Mouse (Mus musculus) neural tube, embryonic 12.5 days (tissue): ENCODE results near the gene Macrod2. TPM values are rescaled to one million over a fixed set of nuclear protein-coding genes. Genes with fewer than 3 reads are reported as not detected.

Source experiments
- ATAC-seq: fragments of 200-750 bp; cut with Nextera tagmentation; 2 replicates; pipeline ENCODE4 v1.8.0; 2017; ENCODE audit warnings: low read depth, mild to moderate bottlenecking, moderate TSS enrichment, moderate library complexity; ENCODE audit not compliant: low FRiP score
- H3K27ac ChIP-seq: fragments of 300-500 bp; sonication (generic); 2 replicates; pipeline ENCODE4 v1.5.1; 2016
- H3K27me3 ChIP-seq: fragments of 300-500 bp; sonication (generic); replicated peaks from 2 replicates; pipeline ENCODE4 v1.6.1; 2016; ENCODE audit warnings: mild to moderate bottlenecking
- H3K36me3 ChIP-seq: fragments of 300-500 bp; sonication (generic); 2 replicates; pipeline ENCODE4 v1.6.1; 2016; ENCODE audit warnings: mild to moderate bottlenecking
- H3K4me1 ChIP-seq: fragments of 300-500 bp; sonication (generic); 2 replicates; pipeline ENCODE4 v1.6.1; 2016
- H3K4me2 ChIP-seq: fragments of 300-500 bp; sonication (generic); replicated peaks from 2 replicates; pipeline ENCODE4 v1.6.1; 2016; ENCODE audit warnings: mild to moderate bottlenecking
- H3K4me3 ChIP-seq: fragments of 300-500 bp; sonication (generic); 2 replicates; pipeline ENCODE4 v1.5.1; 2016
- H3K9ac ChIP-seq: fragments of 300-500 bp; sonication (generic); 2 replicates; pipeline ENCODE4 v1.6.1; 2016; ENCODE audit warnings: mild to moderate bottlenecking
- H3K9me3 ChIP-seq: fragments of 300-500 bp; sonication (generic); 2 replicates; pipeline ENCODE4 v1.6.1; 2016; ENCODE audit warnings: mild to moderate bottlenecking
- WGBS: fragments of 180-500 bp; shearing (Covaris S2); methylation state at CpG from one replicate; pipeline ENCODE4 v1.1.7; 2016; 5-methylcytosine and 5-hydroxymethylcytosine counted together
- polyA plus RNA-seq: library from polyadenylated mRNA; unstranded; fragments of >200 nt; fragmentation: Nextera tagmentation; extraction: Ambion mirVana; gene quantifications from 2 replicates; pipeline ENCODE4 v1.2.1, GENCODE M21; 2016

Gene Macrod2
- polyA plus RNA-seq, 1 experiment from 2014 or later = 53.8 TPM

DNA sequence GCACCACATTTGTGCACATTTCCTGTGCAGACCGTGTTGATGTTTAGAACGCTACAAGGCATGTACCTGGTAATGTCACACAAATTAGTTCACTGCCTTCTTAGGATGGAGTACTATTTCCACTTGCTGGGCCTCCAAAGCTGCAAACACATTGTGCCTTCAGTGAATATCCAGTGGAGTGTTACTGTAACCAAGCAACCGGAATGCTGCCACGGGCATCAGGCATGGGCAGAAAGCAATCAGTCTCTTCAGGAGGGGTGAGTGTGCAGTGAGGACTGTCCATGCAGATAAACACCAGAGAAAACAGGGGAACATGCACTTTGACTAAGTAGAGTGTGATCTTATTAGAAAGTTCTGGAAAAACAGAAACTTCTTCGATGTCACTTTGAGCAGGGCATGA is 1792.3 kb downstream of the Macrod2 start:
- ATAC-seq = peak; percentile 98
- WGBS = 39% methylated on average over 5 of the region's 5 CpGs
- H3K4me2 ChIP-seq = peak overlapping the region; percentile 24; the same call in 1 of the 2 replicates
- H3K4me1 ChIP-seq = peaks cover 12% of the 10 kb centered on the region
- no peak overlapping the region for H3K27ac ChIP-seq
- H3K27me3 ChIP-seq = no peaks in the 10 kb centered on the region
- no peak overlapping the region for H3K4me3 ChIP-seq
- no peaks in the 10 kb centered on the region for H3K36me3 ChIP-seq
- no peak overlapping the region for H3K9ac ChIP-seq
- H3K9me3 ChIP-seq = no peaks in the 10 kb centered on the region

DNA sequence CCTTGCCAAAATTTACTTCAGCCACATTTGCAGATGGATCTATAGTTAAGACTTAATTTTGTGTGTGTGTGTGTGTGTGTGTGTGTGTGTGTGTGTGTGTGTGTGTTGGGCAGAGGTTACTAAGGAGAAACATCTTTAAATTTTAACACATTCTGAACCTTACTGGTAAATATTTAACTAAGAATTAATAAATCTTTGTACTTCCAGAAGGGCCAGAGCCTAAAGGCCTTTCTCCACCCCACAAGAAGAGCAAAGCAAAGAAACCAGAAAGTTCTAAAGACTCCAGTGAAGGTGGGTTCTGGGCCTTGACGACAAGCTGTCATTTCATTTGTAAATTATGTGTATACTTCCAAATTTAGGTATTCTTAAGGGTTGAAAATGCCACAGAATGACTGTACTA is 1822.3 kb downstream of the Macrod2 start:
- Histone ChIP-seq H3K27me3 (no peaks in the 10 kb centered on the region), H3K36me3 (no peaks in the 10 kb centered on the region), H3K4me2 (no peak overlapping the region), H3K9me3 (no peaks in the 10 kb centered on the region), H3K4me3 (no peak overlapping the region), H3K27ac (no peak overlapping the region), H3K9ac (no peak overlapping the region), H3K4me1 (no peaks in the 10 kb centered on the region)
- 88% methylated on average over 1 of the region's 1 CpGs for WGBS
- no peak for ATAC-seq

DNA sequence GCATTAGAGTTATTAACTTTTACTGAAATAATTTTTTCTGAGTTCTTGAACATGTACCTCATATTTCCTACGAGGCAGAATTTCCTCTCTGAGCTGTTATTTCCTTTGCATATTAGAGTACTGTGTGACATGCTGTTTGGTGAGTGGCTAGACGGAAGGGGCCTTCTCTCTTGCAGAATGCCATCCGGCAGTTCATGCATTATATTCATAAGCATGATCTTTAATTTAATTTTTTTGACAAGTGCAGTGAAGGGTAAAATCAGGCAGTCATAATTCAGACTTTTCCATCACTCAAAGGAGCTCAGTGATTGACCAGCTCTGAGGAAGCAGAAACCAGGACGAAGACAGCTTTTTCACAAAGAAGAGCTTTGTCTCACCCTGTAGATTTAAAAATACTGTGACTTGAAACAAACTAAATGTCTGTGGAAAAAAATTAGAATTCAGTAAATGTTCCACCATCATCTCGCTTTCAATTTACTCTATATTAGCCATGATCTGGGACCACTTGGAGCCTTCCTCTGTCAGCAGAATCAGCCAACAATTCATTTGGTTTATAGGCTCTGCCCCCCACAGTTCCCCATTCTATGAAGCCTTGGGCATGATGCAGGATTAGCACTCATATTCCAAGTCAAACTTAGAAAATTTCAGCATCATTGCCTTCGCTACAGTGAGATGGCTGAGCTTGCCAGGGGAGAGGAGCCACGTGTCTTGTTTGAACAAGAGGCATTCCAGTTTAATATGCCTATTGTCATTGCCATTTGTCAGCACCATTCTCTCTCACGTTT is 1827.2 kb downstream of the Macrod2 start:
- no peaks in the 10 kb centered on the region for H3K9me3 ChIP-seq
- H3K9ac ChIP-seq = no peak overlapping the region
- no peak overlapping the region for H3K27ac ChIP-seq
- no peaks in the 10 kb centered on the region for H3K36me3 ChIP-seq
- no peaks in the 10 kb centered on the region for H3K4me1 ChIP-seq
- no peak for ATAC-seq
- H3K4me3 ChIP-seq = no peak overlapping the region
- H3K27me3 ChIP-seq = no peaks in the 10 kb centered on the region
- 57% methylated on average over 8 of the region's 8 CpGs for WGBS
- H3K4me2 ChIP-seq = no peak overlapping the region

- no peak for ATAC-seq
- no peaks in the 10 kb centered on the region for H3K9me3 ChIP-seq
- no peak overlapping the region for H3K4me2 ChIP-seq
- H3K27me3 ChIP-seq = no peaks in the 10 kb centered on the region
- no peak overlapping the region for H3K4me3 ChIP-seq
- WGBS = 52% methylated on average over 5 of the region's 5 CpGs
- no peak overlapping the region for H3K27ac ChIP-seq
- H3K4me1 ChIP-seq = no peaks in the 10 kb centered on the region
- no peaks in the 10 kb centered on the region for H3K36me3 ChIP-seq
- H3K9ac ChIP-seq = no peak overlapping the region
These were observed 1827.8 kb downstream of the Macrod2 start for GRCm38 (mm10) chr2:142222926-142223325.

- ATAC-seq = no peak
- H3K4me2 ChIP-seq = no peak overlapping the region
- H3K36me3 ChIP-seq = no peaks in the 10 kb centered on the region
- no peak overlapping the region for H3K9ac ChIP-seq
- H3K4me3 ChIP-seq = no peak overlapping the region
- H3K4me1 ChIP-seq = no peaks in the 10 kb centered on the region
- H3K9me3 ChIP-seq = no peaks in the 10 kb centered on the region
- H3K27me3 ChIP-seq = no peaks in the 10 kb centered on the region
- WGBS = 75% methylated on average over 4 of the region's 4 CpGs
- H3K27ac ChIP-seq = no peak overlapping the region
These were observed 1836.0 kb downstream of the Macrod2 start for GRCm38 (mm10) chr2:142230985-142231549.

- Histone ChIP-seq H3K4me1 (no peaks in the 10 kb centered on the region), H3K4me2 (no peak overlapping the region), H3K9ac (no peak overlapping the region), H3K9me3 (no peaks in the 10 kb centered on the region), H3K27me3 (no peaks in the 10 kb centered on the region), H3K4me3 (no peak overlapping the region), H3K27ac (no peak overlapping the region), H3K36me3 (no peaks in the 10 kb centered on the region)
- 89% methylated on average over 9 of the region's 9 CpGs for WGBS
- no peak for ATAC-seq
These were observed 1837.7 kb downstream of the Macrod2 start for GRCm38 (mm10) chr2:142232828-142233227.

GRCm38 (mm10) chr2:142243483-142243882 is 1848.4 kb downstream of the Macrod2 start:
- Histone ChIP-seq H3K4me3 (no peak overlapping the region), H3K27ac (no peak overlapping the region), H3K27me3 (no peaks in the 10 kb centered on the region), H3K4me2 (no peak overlapping the region), H3K4me1 (no peaks in the 10 kb centered on the region), H3K36me3 (no peaks in the 10 kb centered on the region), H3K9me3 (no peaks in the 10 kb centered on the region), H3K9ac (no peak overlapping the region)
- ATAC-seq = no peak
- WGBS = 88% methylated on average over 4 of the region's 4 CpGs

DNA sequence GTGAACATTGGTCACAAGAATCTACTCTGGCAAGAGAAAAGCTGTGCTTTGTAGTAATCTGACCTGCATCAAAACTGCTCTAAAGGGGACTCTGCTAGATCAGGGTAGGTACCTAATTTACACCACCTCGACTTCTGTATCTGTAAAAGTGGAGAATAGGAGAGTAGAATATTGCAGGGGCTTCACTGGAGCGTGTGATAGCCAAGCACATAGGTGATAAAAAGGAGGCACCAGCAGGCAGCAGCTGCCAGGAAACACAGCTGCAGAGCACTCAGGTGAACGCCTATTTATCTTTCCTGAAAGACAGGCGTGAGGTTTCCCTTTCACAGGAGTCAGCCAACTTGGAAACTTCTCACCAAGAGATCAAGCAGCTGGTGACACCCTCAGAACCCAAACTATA is 1855.3 kb downstream of the Macrod2 start:
- Histone ChIP-seq H3K27me3 (no peaks in the 10 kb centered on the region), H3K9me3 (no peaks in the 10 kb centered on the region), H3K4me3 (no peak overlapping the region), H3K9ac (no peak overlapping the region), H3K4me2 (no peak overlapping the region), H3K36me3 (no peaks in the 10 kb centered on the region), H3K4me1 (peaks cover 2% of the 10 kb centered on the region; the same call in 1 of the 2 replicates), H3K27ac (no peak overlapping the region)
- no peak for ATAC-seq
- WGBS = 62% methylated on average over 4 of the region's 4 CpGs

- ATAC-seq = no peak
- 75% methylated on average over 2 of the region's 2 CpGs for WGBS
- H3K9ac ChIP-seq = no peak overlapping the region
- no peaks in the 10 kb centered on the region for H3K36me3 ChIP-seq
- peaks cover 2% of the 10 kb centered on the region; the same call in 1 of the 2 replicates for H3K4me1 ChIP-seq
- H3K9me3 ChIP-seq = no peaks in the 10 kb centered on the region
- no peak overlapping the region for H3K4me2 ChIP-seq
- no peaks in the 10 kb centered on the region for H3K27me3 ChIP-seq
- H3K4me3 ChIP-seq = no peak overlapping the region
- no peak overlapping the region for H3K27ac ChIP-seq
These were observed 1856.4 kb downstream of the Macrod2 start for GRCm38 (mm10) chr2:142251518-142251917.

DNA sequence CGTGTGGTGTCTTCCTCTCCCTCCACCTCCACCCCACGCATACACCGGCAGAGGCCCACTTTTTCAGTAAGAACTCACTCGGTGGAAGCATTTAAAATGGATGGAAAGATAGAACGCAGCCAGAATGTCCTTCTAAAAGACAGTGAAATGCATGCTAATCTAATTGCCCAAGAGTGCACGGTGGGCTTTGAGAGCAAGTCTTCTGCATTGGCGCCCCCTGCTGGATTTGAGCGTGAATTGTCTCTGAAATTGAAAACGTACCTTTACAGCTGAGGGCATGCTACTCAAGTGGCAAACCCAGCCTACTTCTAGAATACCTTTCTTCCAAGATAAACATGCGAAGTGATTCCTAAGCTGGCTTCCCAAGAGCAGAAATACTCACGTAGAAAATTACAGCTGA is 1858.8 kb downstream of the Macrod2 start:
- H3K36me3 ChIP-seq = no peaks in the 10 kb centered on the region
- H3K27me3 ChIP-seq = no peaks in the 10 kb centered on the region
- peaks cover 2% of the 10 kb centered on the region; the same call in 1 of the 2 replicates for H3K4me1 ChIP-seq
- no peak overlapping the region for H3K9ac ChIP-seq
- WGBS = 20% methylated on average over 11 of the region's 11 CpGs
- H3K4me3 ChIP-seq = no peak overlapping the region
- peak; percentile 73 for ATAC-seq
- no peak overlapping the region for H3K4me2 ChIP-seq
- no peaks in the 10 kb centered on the region for H3K9me3 ChIP-seq
- H3K27ac ChIP-seq = no peak overlapping the region

- peaks cover 2% of the 10 kb centered on the region; the same call in 1 of the 2 replicates for H3K4me1 ChIP-seq
- ATAC-seq = no peak
- no peak overlapping the region for H3K4me3 ChIP-seq
- H3K27ac ChIP-seq = no peak overlapping the region
- H3K27me3 ChIP-seq = no peaks in the 10 kb centered on the region
- H3K9ac ChIP-seq = no peak overlapping the region
- 86% methylated on average over 6 of the region's 6 CpGs for WGBS
- no peaks in the 10 kb centered on the region for H3K36me3 ChIP-seq
- no peak overlapping the region for H3K4me2 ChIP-seq
- no peaks in the 10 kb centered on the region for H3K9me3 ChIP-seq
These were observed 1859.5 kb downstream of the Macrod2 start for GRCm38 (mm10) chr2:142254566-142254965.

DNA sequence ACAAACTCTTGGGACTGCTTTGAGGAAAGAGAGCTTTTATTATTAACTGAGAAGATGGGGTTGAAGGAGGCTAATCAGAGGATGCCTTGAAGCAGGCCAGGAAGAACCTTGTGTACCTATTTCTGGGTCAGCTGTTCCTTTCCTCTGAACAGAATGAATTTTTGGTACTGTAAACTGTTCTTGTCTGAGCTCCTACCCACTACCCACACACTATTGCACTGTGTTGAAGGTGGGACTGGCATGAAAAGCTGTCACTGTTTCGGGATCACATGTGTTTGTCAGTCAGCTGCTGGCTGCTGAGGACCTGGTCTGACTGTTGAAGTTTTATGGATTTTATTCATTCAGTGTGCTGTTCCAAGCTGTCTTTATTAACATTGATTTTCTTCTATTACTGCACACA is 1862.4 kb downstream of the Macrod2 start:
- Histone ChIP-seq H3K9me3 (no peaks in the 10 kb centered on the region), H3K4me3 (no peak overlapping the region), H3K4me2 (no peak overlapping the region), H3K27me3 (no peaks in the 10 kb centered on the region), H3K27ac (no peak overlapping the region), H3K9ac (no peak overlapping the region), H3K4me1 (peaks cover 2% of the 10 kb centered on the region; the same call in 1 of the 2 replicates), H3K36me3 (no peaks in the 10 kb centered on the region)
- no peak for ATAC-seq
- 98% methylated on average over 1 of the region's 1 CpGs for WGBS

DNA sequence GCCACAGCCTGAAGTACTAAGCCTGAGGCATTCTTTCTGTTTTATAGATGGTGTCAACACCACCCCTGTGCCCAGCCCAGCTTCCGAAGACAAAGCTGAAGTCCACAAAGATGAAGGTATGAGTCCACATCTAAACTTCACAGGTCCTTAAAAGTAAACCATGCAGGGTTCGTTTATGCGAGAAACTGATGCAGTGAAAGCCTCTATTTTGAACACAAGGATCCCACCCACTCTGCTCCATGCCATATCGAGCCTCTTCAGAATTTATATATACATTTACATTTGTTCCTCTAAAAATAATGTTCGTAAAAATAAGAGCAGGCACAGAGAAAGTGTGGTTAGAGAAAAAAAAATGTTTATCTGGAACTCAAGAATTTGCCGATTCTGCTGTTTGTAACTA is 1865.9 kb downstream of the Macrod2 start:
- ATAC-seq = no peak
- WGBS = 91% methylated on average over 6 of the region's 6 CpGs
- no peaks in the 10 kb centered on the region for H3K36me3 ChIP-seq
- H3K4me3 ChIP-seq = no peak overlapping the region
- no peak overlapping the region for H3K4me2 ChIP-seq
- H3K4me1 ChIP-seq = no peaks in the 10 kb centered on the region
- H3K27me3 ChIP-seq = no peaks in the 10 kb centered on the region
- no peaks in the 10 kb centered on the region for H3K9me3 ChIP-seq
- no peak overlapping the region for H3K9ac ChIP-seq
- H3K27ac ChIP-seq = no peak overlapping the region
